Mouse (Mus musculus): ENCODE results near the gene Colec11. TPM values are rescaled to one million over a fixed set of nuclear protein-coding genes. Genes with fewer than 3 reads are reported as not detected.

The Colec11 gene
- 0.17 and 0.31 TPM in 2 replicates for polyA plus RNA-seq (2015; fragmentation: Nextera tagmentation; extraction: Ambion mirVana)

DNA sequence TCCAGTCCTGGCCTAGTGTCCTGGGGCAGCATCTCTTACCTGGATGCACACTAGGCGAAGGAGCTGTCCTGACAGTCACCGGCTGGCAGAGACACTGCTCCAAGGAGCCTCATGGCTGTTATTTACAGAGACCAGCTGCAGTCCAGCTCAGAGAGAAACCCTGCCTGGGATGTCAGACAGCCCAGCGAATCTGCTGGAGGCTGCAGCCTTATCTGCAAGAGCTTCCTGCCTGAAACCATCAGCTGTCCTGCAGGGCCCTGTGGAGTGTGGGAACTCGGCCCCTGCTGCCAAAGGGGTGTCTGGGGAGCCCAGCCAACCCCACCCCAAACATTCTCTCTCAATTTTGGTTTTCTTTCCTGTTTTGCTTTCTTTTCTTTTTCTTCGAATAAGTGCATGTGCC, at the start of gene Colec11:
TSS of gene Colec11 (minus strand) at position 183 of the 400 bp plus-strand sequence.
- 50% methylated on average over 5 of the region's 5 CpGs for WGBS
- H3K27ac ChIP-seq = no peak within 1 kb of the TSS
- H3K4me3 ChIP-seq = no peak within 1 kb of the TSS
- H3K4me1 ChIP-seq = no peaks in the 10 kb centered on the region
- no peak within 1 kb of the TSS for H3K4me2 ChIP-seq (replicated peaks)
- H3K9ac ChIP-seq = no peak within 1 kb of the TSS
- H3K27me3 ChIP-seq = no peaks in the 10 kb centered on the region
- H3K9me3 ChIP-seq = no peaks in the 10 kb centered on the region
- ATAC-seq (ENCODE audit: low FRiP score, low read depth) = no peak
- H3K36me3 ChIP-seq = peaks cover 4% of the 10 kb centered on the region

DNA sequence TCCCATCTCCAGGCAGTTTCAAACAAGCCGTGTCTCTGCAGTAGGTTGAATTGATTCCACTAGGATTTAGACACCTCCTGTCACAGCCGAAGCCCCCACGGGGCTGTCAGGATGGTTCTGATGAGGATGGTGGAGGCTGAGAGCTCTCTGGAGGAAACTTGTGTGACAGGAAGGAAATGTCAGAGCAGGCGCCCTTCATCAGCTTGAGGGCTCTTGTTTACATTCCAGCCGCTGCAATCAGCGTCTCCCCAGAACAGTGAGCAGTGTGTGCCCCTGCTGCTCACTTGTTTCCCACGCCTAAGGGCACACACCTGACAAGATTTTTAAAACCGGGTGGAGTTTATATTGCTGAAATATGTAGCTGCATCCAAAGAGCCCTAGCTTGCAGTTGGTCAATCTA, 44.1 kb upstream of the Colec11 start:
- Histone ChIP-seq H3K4me2 (replicated peaks) (no peak overlapping the region), H3K27ac (no peak overlapping the region), H3K27me3 (no peaks in the 10 kb centered on the region), H3K36me3 (peaks cover 4% of the 10 kb centered on the region; the same call in 1 of the 2 replicates), H3K4me3 (no peak overlapping the region), H3K9ac (no peak overlapping the region), H3K4me1 (no peaks in the 10 kb centered on the region), H3K9me3 (no peaks in the 10 kb centered on the region)
- WGBS = 30% methylated on average over 8 of the region's 8 CpGs
- no peak for ATAC-seq (ENCODE audit: low FRiP score, low read depth)

DNA sequence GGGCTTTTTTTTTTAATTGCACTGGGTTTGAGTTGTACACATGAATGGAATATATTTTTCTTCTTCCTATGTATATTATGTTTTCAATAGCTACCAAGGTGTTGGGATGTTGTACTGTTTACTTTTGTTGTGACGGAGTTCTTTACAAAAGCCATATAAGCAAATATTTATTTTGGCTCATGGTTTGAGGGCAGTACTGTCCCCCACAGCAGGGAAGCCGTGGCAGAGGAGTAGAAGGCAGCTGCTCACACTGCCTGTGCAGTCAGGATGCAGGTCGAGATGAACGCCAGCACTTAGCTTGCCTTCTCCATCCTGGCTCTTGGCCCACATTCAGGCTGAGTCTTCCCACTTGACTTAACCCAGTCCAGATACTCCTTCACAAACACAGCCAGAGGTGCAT, 43.6 kb upstream of the Colec11 start:
- H3K9ac ChIP-seq = 0 out of 2 replicates have a peak overlapping the region, but pooled peaks have one; percentile 25
- H3K27ac ChIP-seq = no peak overlapping the region
- ATAC-seq (ENCODE audit: low FRiP score, low read depth) = no peak
- peaks cover 4% of the 10 kb centered on the region; the same call in 1 of the 2 replicates for H3K36me3 ChIP-seq
- no peak overlapping the region for H3K4me2 ChIP-seq (replicated peaks)
- 83% methylated on average over 4 of the region's 4 CpGs for WGBS
- no peak overlapping the region for H3K4me3 ChIP-seq
- no peaks in the 10 kb centered on the region for H3K27me3 ChIP-seq
- no peaks in the 10 kb centered on the region for H3K9me3 ChIP-seq
- H3K4me1 ChIP-seq = no peaks in the 10 kb centered on the region

DNA sequence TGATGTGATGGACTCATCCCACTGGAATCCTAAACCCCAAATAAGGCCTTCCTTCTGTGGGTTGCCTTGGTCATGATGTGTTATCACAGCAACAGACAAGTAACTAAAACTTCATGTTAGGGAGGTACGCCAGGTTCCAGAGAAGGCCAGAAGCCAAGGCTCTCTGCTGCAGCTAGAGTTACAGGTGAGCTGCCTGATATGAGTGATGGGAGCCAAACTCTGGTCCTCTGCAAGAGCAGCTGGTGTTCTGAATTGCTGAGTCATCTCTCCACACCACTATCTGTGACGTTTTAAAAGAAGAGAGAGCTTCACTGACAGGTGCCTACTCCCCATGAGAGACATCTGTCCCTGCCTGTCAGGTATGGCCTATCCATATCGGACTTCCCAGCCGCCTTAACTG, 39.5 kb upstream of the Colec11 start:
- no peak for ATAC-seq (ENCODE audit: low FRiP score, low read depth)
- Histone ChIP-seq H3K27ac (no peak overlapping the region), H3K4me3 (no peak overlapping the region), H3K9me3 (no peaks in the 10 kb centered on the region), H3K36me3 (peaks cover 40% of the 10 kb centered on the region), H3K4me2 (replicated peaks) (no peak overlapping the region), H3K9ac (no peak overlapping the region), H3K4me1 (no peaks in the 10 kb centered on the region), H3K27me3 (no peaks in the 10 kb centered on the region)
- 86% methylated on average over 4 of the region's 4 CpGs for WGBS

DNA sequence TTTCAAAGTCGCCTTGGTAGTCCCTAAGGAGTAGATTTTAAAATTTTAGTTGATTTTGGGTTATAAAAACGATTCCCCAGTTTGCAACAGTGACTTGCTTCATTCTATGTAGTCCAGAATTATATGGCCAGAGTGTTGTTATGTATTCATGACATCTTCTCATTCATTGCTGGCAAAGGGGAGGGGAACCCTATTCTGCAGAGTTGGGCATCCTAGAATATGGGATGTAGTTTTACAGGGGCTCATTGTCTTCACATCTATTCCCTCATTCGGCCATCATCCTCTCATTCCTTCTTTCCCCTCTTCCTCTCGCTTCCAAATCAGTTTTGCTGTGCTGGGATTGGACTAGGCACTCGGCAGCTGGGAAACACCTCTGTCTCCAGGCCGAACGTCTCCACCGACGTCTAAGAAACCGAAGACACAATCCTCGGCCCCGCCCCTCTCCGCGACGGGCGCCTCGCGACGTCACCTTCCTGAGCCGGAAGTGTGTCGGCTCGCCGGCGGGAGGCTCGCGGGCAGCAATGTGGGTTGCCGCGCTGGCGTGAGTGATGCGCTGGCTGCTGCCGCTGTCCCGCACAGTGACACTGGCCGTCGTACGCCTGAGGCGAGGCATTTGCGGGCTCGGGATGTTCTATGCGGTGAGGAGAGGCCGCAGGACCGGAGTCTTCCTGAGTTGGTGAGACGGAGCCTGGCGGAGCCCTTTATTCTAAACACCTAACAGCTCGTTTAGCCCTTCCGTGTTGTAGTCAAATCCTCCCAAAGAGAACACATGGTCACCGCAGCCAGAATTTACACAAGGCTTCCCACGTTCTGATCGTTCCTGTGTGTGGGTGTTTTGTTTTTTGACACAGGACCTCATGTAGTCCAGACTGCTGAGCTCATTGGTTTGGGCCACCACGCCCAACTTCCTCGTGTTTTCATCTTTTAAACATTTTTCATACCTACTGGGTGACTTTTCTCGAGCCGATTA, 26.2 kb upstream of the Colec11 start, which contains the start of gene Rnaseh1:
TSS of gene Rnaseh1 (plus strand) at position 462 of the 970 bp plus-strand sequence.
- peak; percentile 94 for ATAC-seq (ENCODE audit: low FRiP score, low read depth)
- Histone ChIP-seq H3K27me3 (peaks cover 4% of the 10 kb centered on the region; the same call in 1 of the 2 replicates), H3K36me3 (peaks cover 20% of the 10 kb centered on the region), H3K4me1 (peaks cover 8% of the 10 kb centered on the region), H3K4me2 (replicated peaks) (peak within 1 kb of the TSS; percentile 82), H3K9me3 (no peaks in the 10 kb centered on the region), H3K4me3 (peak within 1 kb of the TSS; percentile 77), H3K9ac (peak within 1 kb of the TSS; percentile 80), H3K27ac (peak within 1 kb of the TSS; percentile 35; the same call in 1 of the 2 replicates)
- 2% methylated on average over 52 of the region's 52 CpGs for WGBS

DNA sequence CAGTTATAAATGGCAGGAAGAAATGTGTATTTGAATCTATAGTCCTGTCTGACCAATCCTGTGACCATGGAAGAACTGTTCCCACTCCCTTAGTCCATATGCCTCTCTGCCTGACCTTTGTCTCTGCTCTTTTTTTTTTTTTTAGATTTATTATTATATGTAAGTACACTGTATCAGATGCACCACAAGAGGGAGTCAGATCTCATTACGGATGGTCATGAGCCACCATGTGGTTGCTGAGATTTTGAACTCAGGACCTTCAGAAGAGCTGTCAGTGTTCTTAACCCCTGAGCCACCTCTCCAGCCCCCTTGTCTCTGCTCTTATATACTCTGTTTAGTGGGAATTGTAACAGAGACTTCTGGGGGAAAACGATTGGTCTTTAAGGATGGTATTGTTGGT, 15.6 kb upstream of the Colec11 start:
- WGBS = 75% methylated on average over 2 of the region's 2 CpGs
- ATAC-seq (ENCODE audit: low FRiP score, low read depth) = no peak
- H3K9me3 ChIP-seq = no peaks in the 10 kb centered on the region

DNA sequence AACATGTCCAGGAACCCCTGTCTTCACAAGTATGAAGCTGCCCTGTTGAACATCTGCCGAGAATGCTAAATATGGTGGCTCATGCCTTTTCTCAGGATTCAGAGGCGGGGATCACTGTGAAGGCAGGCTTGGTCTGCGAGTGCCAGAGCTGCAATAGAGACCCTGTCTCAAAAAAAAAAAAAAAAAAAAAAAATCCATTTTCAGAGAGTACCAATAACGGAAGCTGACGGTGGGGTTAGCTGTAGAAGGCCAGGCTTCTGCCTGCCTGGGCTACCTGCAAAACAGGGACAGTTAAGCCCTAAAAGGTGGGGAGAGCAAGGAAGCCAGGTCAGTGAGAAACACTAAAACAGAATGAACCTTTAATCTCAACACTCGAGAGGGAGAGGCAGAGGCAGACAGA, 13.4 kb upstream of the Colec11 start:
- Histone ChIP-seq H3K9me3 (no peaks in the 10 kb centered on the region), H3K27ac (no peak overlapping the region), H3K4me1 (peaks cover 21% of the 10 kb centered on the region), H3K9ac (no peak overlapping the region; the same call in 1 of the 2 replicates), H3K4me2 (replicated peaks) (peak overlapping the region; percentile 61), H3K27me3 (no peaks in the 10 kb centered on the region), H3K4me3 (peak overlapping the region; percentile 92), H3K36me3 (peaks cover 30% of the 10 kb centered on the region)
- ATAC-seq (ENCODE audit: low FRiP score, low read depth) = no peak
- 93% methylated on average over 6 of the region's 6 CpGs for WGBS

More for the DNA sequence above, 15.6 kb upstream of the Colec11 start:
- Histone ChIP-seq H3K4me3 (no peak overlapping the region), H3K9ac (no peak overlapping the region), H3K36me3 (peaks cover 8% of the 10 kb centered on the region), H3K27me3 (no peaks in the 10 kb centered on the region), H3K4me1 (peaks cover 10% of the 10 kb centered on the region), H3K4me2 (replicated peaks) (no peak overlapping the region), H3K27ac (no peak overlapping the region)

DNA sequence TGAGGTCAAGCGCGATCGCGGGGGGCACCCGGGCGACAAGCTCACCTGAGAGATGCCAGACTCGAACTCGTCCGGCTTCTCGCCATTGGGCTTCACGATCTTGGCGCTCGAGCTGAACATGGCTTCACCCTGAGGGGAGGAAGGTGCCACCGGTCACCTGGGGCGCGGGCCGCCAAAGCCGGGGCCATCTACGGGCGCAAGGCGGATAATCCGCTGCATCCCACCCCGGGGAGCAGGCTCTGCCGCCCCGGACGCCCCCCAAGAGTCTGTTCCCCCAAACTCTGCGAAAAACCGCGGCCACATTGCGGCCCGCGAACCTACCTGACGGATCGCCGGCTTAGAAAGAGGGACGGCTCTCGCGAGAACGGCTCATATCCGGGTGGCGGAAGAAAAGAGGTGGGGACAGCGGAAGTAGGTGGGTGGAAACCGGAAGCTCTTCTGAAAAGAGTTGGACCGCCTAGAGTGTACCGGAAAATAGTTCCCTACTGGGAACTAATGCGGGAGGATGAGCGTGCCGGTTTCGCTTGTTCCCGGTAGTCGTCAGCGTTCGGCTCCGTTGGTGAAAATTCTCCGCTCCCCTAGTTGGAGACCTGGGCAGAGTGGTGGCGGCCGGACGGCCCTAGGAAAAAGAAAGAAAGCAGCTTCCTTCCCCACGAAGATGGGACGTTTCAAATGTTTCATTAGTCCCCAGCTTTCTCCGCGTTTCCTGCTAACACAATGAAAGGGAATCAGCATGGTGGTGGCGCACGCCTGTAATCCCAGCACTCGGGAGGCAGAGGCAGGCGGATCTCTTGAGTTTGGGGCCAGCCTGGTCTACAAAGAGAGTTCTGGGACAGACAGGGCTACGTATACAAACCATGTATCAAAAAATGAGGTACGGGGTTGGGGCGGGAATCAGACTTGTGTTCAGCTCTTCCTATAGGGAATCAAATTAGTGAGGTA, 12.6 kb upstream of the Colec11 start, which contains the start of gene Rps7:
TSS of gene Rps7 (minus strand) at position 419 of the 942 bp plus-strand sequence.
- WGBS = 6% methylated on average over 69 of the region's 69 CpGs

DNA sequence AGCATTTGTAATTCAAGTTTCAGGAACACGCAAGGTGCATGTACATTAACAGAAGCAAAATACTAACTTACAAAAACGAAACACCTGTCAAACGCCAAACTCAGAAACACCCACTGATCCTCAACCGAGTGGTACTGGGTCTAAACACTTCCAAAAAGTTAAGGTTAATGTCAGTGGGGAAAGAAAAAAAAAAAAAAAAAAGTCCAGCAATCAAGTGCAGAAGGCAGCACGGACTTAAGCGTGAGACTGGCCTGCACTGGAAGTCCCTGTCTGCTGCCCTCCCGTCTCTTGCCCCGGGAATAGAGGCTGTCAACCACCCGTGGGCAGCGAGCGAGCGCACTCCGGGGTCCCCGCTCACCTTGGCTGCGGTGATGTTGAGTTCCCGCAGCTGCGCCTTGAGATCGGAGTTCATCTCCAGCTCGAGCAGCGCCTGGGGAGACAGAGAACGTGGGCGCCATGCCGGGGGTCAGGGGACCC, 11.9 kb upstream of the Colec11 start:
- ATAC-seq (ENCODE audit: low FRiP score, low read depth) = peak; percentile 20; the same call in 1 of the 2 replicates
- Histone ChIP-seq H3K27ac (peak overlapping the region; percentile 90), H3K4me1 (peaks cover 21% of the 10 kb centered on the region), H3K9ac (peak overlapping the region; percentile 99), H3K9me3 (no peaks in the 10 kb centered on the region), H3K4me3 (peak overlapping the region; percentile 92), H3K36me3 (peaks cover 45% of the 10 kb centered on the region), H3K4me2 (replicated peaks) (peak overlapping the region; percentile 85), H3K27me3 (no peaks in the 10 kb centered on the region)
- WGBS = 2% methylated on average over 23 of the region's 23 CpGs

More for the DNA sequence above, 12.6 kb upstream of the Colec11 start, which contains the start of gene Rps7:
- Histone ChIP-seq H3K9ac (peak within 1 kb of the TSS; percentile 99), H3K4me1 (peaks cover 21% of the 10 kb centered on the region), H3K4me3 (peak within 1 kb of the TSS; percentile 92), H3K27me3 (no peaks in the 10 kb centered on the region), H3K4me2 (replicated peaks) (peak within 1 kb of the TSS; percentile 85), H3K27ac (peak within 1 kb of the TSS; percentile 90), H3K9me3 (no peaks in the 10 kb centered on the region), H3K36me3 (peaks cover 38% of the 10 kb centered on the region)
- ATAC-seq (ENCODE audit: low FRiP score, low read depth) = peak; percentile 96

DNA sequence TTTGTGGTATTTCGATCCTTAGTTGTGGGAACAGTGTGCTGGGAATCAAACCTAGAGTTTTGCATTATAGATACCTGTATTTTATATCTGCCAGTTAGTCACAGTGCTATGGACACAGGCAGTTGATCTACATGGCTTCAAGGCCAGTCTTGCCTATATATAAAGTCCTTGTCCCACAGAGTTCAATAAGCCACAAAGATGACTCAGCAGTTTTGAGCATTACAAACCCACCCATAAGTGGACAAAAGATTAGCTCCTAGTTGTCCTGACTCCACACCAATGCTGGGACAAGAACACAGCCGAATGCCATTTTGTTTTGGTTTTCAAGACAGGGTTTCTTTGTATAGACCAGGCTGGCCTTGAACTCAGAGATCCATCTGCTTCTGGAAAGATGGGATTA, 5.3 kb upstream of the Colec11 start:
- no peak overlapping the region for H3K4me3 ChIP-seq
- H3K27ac ChIP-seq = no peak overlapping the region
- no peaks in the 10 kb centered on the region for H3K27me3 ChIP-seq
- no peak for ATAC-seq (ENCODE audit: low FRiP score, low read depth)
- 91% methylated on average over 2 of the region's 2 CpGs for WGBS
- no peaks in the 10 kb centered on the region for H3K9me3 ChIP-seq
- no peak overlapping the region for H3K4me2 ChIP-seq (replicated peaks)
- H3K36me3 ChIP-seq = peaks cover 56% of the 10 kb centered on the region
- H3K9ac ChIP-seq = no peak overlapping the region
- H3K4me1 ChIP-seq = peaks cover 7% of the 10 kb centered on the region; the same call in 1 of the 2 replicates

DNA sequence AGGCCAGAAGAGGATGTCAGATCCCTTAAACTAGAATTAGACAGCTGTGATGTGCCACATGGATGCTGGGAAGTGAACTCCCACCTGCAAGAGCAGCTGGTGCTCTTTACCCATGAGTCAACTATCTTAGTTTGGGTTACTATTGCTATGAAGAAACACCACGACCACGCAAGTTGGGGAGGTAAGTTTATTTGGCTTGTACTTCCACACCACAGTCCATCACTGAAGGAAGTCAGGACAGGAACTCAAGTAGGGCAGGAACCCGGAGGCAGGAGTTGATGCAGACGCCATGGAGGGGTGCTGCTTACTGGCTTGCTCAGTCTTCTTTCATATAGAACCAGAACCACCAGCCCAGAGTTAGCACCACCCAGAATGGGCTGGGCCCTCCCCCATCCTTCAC, 3.9 kb upstream of the Colec11 start:
- H3K27ac ChIP-seq = no peak overlapping the region
- no peak overlapping the region for H3K9ac ChIP-seq
- H3K9me3 ChIP-seq = no peaks in the 10 kb centered on the region
- ATAC-seq (ENCODE audit: low FRiP score, low read depth) = no peak
- H3K4me3 ChIP-seq = no peak overlapping the region
- WGBS = 73% methylated on average over 4 of the region's 4 CpGs
- no peaks in the 10 kb centered on the region for H3K4me1 ChIP-seq
- H3K36me3 ChIP-seq = peaks cover 43% of the 10 kb centered on the region
- no peak overlapping the region for H3K4me2 ChIP-seq (replicated peaks)
- H3K27me3 ChIP-seq = no peaks in the 10 kb centered on the region

Measured in limb, embryonic 13.5 days (tissue).